Mouse (Mus musculus) C2C12 (cell line): Measurements from ENCODE around the gene Tnks1bp1.

Source experiments
- CTCF ChIP-seq: IDR thresholded peaks from one replicate; pipeline ENCODE4 v1.5.1; 2011; ENCODE audit not compliant: control insufficient read depth, insufficient read depth, insufficient read length
- MYOD1 ChIP-seq: IDR thresholded peaks from one replicate; pipeline ENCODE4 v1.6.1; 2011; ENCODE audit warnings: low read depth; ENCODE audit not compliant: control insufficient read depth, insufficient read length
- USF1 ChIP-seq: IDR thresholded peaks from one replicate; pipeline ENCODE4 v1.6.1; 2011; ENCODE audit warnings: low read depth, mild to moderate bottlenecking, control low read depth, moderate library complexity

DNA sequence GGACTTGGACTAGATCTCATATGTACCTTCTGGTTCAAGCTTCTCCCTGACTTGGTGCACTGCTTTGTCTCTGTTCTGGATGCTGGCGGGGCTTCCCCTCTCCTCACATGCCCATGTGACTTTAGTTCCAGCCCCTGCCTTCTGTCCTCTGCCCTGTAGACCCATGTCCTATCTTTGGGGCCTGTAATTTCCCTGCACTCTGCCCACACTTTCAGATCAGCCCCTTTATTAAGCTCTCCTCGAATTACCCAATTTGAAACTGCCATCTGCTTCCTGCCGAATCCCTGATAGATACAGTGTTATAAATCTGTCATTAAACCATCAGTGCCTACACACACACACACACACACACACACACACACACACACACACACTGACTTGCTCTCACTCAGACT lies 33.2 kb upstream of the Tnks1bp1 start:
- no peak for TF ChIP-seq CTCF
- TF ChIP-seq USF1 = no peak
- TF ChIP-seq MYOD1 = no peak
